Mouse (Mus musculus): ENCODE results near the gene Tspan18.

The Tspan18 gene

GRCm38 (mm10) chr2:93212865-93213264 lies 121.4 kb downstream of the Tspan18 start:
- DNase-seq = no peak

GRCm38 (mm10) chr2:93212386-93212785 lies 121.9 kb downstream of the Tspan18 start:
- DNase-seq = no peak

- no peak for DNase-seq
Measured at GRCm38 (mm10) chr2:93206126-93206525, 128.2 kb downstream of the Tspan18 start.

GRCm38 (mm10) chr2:93204571-93204970 lies 129.7 kb downstream of the Tspan18 start:
- DNase-seq = no peak

- DNase-seq = peak; percentile 79
Measured at GRCm38 (mm10) chr2:93203682-93204081, 130.6 kb downstream of the Tspan18 start.

GRCm38 (mm10) chr2:93202782-93203181 lies 131.5 kb downstream of the Tspan18 start:
- DNase-seq = no peak

- DNase-seq = no peak
Measured at GRCm38 (mm10) chr2:93201997-93202396, 132.3 kb downstream of the Tspan18 start.

- no peak for DNase-seq
Measured at GRCm38 (mm10) chr2:93200681-93201340, 133.5 kb downstream of the Tspan18 start.

GRCm38 (mm10) chr2:93199531-93199974 lies 134.8 kb downstream of the Tspan18 start:
- peak; percentile 73 for DNase-seq

GRCm38 (mm10) chr2:93198846-93199245 lies 135.5 kb downstream of the Tspan18 start:
- peak; percentile 95 for DNase-seq

- DNase-seq = no peak
Measured at GRCm38 (mm10) chr2:93193806-93194205, 140.5 kb downstream of the Tspan18 start.

GRCm38 (mm10) chr2:93192671-93193080 lies 141.6 kb downstream of the Tspan18 start:
- peak; percentile 46 for DNase-seq

- no peak for DNase-seq
Measured at GRCm38 (mm10) chr2:93192182-93192560, 142.1 kb downstream of the Tspan18 start.

- DNase-seq = no peak
Measured at GRCm38 (mm10) chr2:93191488-93192181, 142.7 kb downstream of the Tspan18 start.

- no peak for DNase-seq
Measured at GRCm38 (mm10) chr2:93190771-93191487, 143.4 kb downstream of the Tspan18 start.

GRCm38 (mm10) chr2:93188761-93189458 lies 145.4 kb downstream of the Tspan18 start:
- peak; percentile 65 for DNase-seq

- DNase-seq = peak; percentile 53
Measured at GRCm38 (mm10) chr2:93188020-93188760, 146.1 kb downstream of the Tspan18 start.

GRCm38 (mm10) chr2:93187323-93187996 lies 146.8 kb downstream of the Tspan18 start, which contains the start of gene Trp53i11:
Gene Trp53i11 (plus strand): TSS chr2:93187548.
- DNase-seq = peak; percentile 95

GRCm38 (mm10) chr2:93182859-93183258 lies 151.4 kb downstream of the Tspan18 start:
- no peak for DNase-seq

GRCm38 (mm10) chr2:93180077-93180844 lies 154.0 kb downstream of the Tspan18 start:
- no peak for DNase-seq

- no peak for DNase-seq
Measured at GRCm38 (mm10) chr2:93179603-93180002, 154.7 kb downstream of the Tspan18 start.
